Mouse (Mus musculus): ENCODE data around the gene Rnf213. TPM values are rescaled to one million over a fixed set of nuclear protein-coding genes. Genes with fewer than 3 reads are reported as not detected.
A peak's percentile ranks its signal among the peaks of the same experiment; 100 is the strongest.

Gene Rnf213
- polyA plus RNA-seq, 1 experiment from 2014 or later, result 3.2 TPM

- no peaks in the 10 kb centered on the region for H3K36me3 ChIP-seq (ENCODE audit: control insufficient read depth, insufficient read depth, low read length)
- DNase-seq (no peak), ATAC-seq (ENCODE audit: low FRiP score, low TSS enrichment) (no peak)
- WGBS, result 86% methylated on average over 10 of the region's 10 CpGs
- no peak overlapping the region for H3K4me3 ChIP-seq (replicated peaks; ENCODE audit: low read depth, low read length)
- H3K4me2 ChIP-seq (ENCODE audit: low read length), result no peak overlapping the region
- no peak overlapping the region for H3K9ac ChIP-seq (replicated peaks; ENCODE audit: low read length)
- H3K9me3 ChIP-seq (ENCODE audit: control insufficient read depth, low read length), result no peaks in the 10 kb centered on the region
- no peaks in the 10 kb centered on the region for H3K27me3 ChIP-seq (ENCODE audit: control insufficient read depth, insufficient read depth, low read length)
- H3K27ac ChIP-seq (replicated peaks; ENCODE audit: low read depth, low read length), result no peak overlapping the region
- H3K4me1 ChIP-seq (ENCODE audit: control insufficient read depth, insufficient read depth, low read length), result 0 out of 2 replicates have a peak, but pooled peaks cover 12% of the 10 kb centered on the region
Measured at GRCm38 (mm10) chr11:119359089-119359488, 33.8 kb upstream of the Rnf213 start.

GRCm38 (mm10) chr11:119362769-119363533 lies 29.9 kb upstream of the Rnf213 start:
- ATAC-seq (ENCODE audit: low FRiP score, low TSS enrichment) (peak; percentile 43), DNase-seq (peak; percentile 21)
- Histone ChIP-seq H3K9ac (replicated peaks; ENCODE audit: low read length) (no peak overlapping the region; the same call in 1 of the 2 replicates), H3K36me3 (ENCODE audit: control insufficient read depth, insufficient read depth, low read length) (no peaks in the 10 kb centered on the region), H3K4me3 (replicated peaks; ENCODE audit: low read depth, low read length) (0 out of 2 replicates have a peak overlapping the region, but pooled peaks have one; percentile 7), H3K9me3 (ENCODE audit: control insufficient read depth, low read length) (no peaks in the 10 kb centered on the region; the same call in 1 of the 2 replicates), H3K27me3 (ENCODE audit: control insufficient read depth, insufficient read depth, low read length) (no peaks in the 10 kb centered on the region), H3K4me1 (ENCODE audit: control insufficient read depth, insufficient read depth, low read length) (0 out of 2 replicates have a peak, but pooled peaks cover 7% of the 10 kb centered on the region), H3K4me2 (ENCODE audit: low read length) (peak overlapping the region; percentile 37), H3K27ac (replicated peaks; ENCODE audit: low read depth, low read length) (no peak overlapping the region)
- WGBS, result 25% methylated on average over 11 of the region's 11 CpGs

- ATAC-seq (ENCODE audit: low FRiP score, low TSS enrichment) (peak; percentile 82), DNase-seq (peak; percentile 92)
- Histone ChIP-seq H3K4me3 (replicated peaks; ENCODE audit: low read depth, low read length) (0 out of 2 replicates have a peak overlapping the region, but pooled peaks have one; percentile 7), H3K27ac (replicated peaks; ENCODE audit: low read depth, low read length) (no peak overlapping the region), H3K4me2 (ENCODE audit: low read length) (peak overlapping the region; percentile 37), H3K4me1 (ENCODE audit: control insufficient read depth, insufficient read depth, low read length) (0 out of 2 replicates have a peak, but pooled peaks cover 7% of the 10 kb centered on the region), H3K9me3 (ENCODE audit: control insufficient read depth, low read length) (no peaks in the 10 kb centered on the region; the same call in 1 of the 2 replicates), H3K36me3 (ENCODE audit: control insufficient read depth, insufficient read depth, low read length) (no peaks in the 10 kb centered on the region), H3K27me3 (ENCODE audit: control insufficient read depth, insufficient read depth, low read length) (no peaks in the 10 kb centered on the region), H3K9ac (replicated peaks; ENCODE audit: low read length) (no peak overlapping the region; the same call in 1 of the 2 replicates)
- 28% methylated on average over 11 of the region's 11 CpGs for WGBS
Measured at GRCm38 (mm10) chr11:119363534-119364145, 29.3 kb upstream of the Rnf213 start.

- no peak for ATAC-seq (ENCODE audit: low FRiP score, low TSS enrichment)
- Histone ChIP-seq H3K27me3 (ENCODE audit: control insufficient read depth, insufficient read depth, low read length) (no peaks in the 10 kb centered on the region), H3K4me2 (ENCODE audit: low read length) (no peak overlapping the region), H3K9ac (replicated peaks; ENCODE audit: low read length) (no peak overlapping the region), H3K27ac (replicated peaks; ENCODE audit: low read depth, low read length) (no peak overlapping the region), H3K36me3 (ENCODE audit: control insufficient read depth, insufficient read depth, low read length) (no peaks in the 10 kb centered on the region), H3K4me1 (ENCODE audit: control insufficient read depth, insufficient read depth, low read length) (no peaks in the 10 kb centered on the region), H3K4me3 (replicated peaks; ENCODE audit: low read depth, low read length) (no peak overlapping the region), H3K9me3 (ENCODE audit: control insufficient read depth, low read length) (no peaks in the 10 kb centered on the region)
- no peak for DNase-seq
- 81% methylated on average over 6 of the region's 6 CpGs for WGBS
Measured at GRCm38 (mm10) chr11:119375425-119375824, 17.5 kb upstream of the Rnf213 start.

- Histone ChIP-seq H3K4me1 (ENCODE audit: control insufficient read depth, insufficient read depth, low read length) (no peaks in the 10 kb centered on the region), H3K36me3 (ENCODE audit: control insufficient read depth, insufficient read depth, low read length) (no peaks in the 10 kb centered on the region), H3K9me3 (ENCODE audit: control insufficient read depth, low read length) (no peaks in the 10 kb centered on the region), H3K9ac (replicated peaks; ENCODE audit: low read length) (no peak overlapping the region), H3K4me2 (ENCODE audit: low read length) (no peak overlapping the region), H3K27ac (replicated peaks; ENCODE audit: low read depth, low read length) (no peak overlapping the region), H3K4me3 (replicated peaks; ENCODE audit: low read depth, low read length) (no peak overlapping the region), H3K27me3 (ENCODE audit: control insufficient read depth, insufficient read depth, low read length) (no peaks in the 10 kb centered on the region)
- ATAC-seq (ENCODE audit: low FRiP score, low TSS enrichment) (no peak), DNase-seq (no peak)
- 95% methylated on average over 11 of the region's 11 CpGs for WGBS
Measured at GRCm38 (mm10) chr11:119377326-119377725, 15.6 kb upstream of the Rnf213 start.

- DNase-seq (no peak), ATAC-seq (ENCODE audit: low FRiP score, low TSS enrichment) (no peak)
- Histone ChIP-seq H3K27ac (replicated peaks; ENCODE audit: low read depth, low read length) (no peak overlapping the region), H3K27me3 (ENCODE audit: control insufficient read depth, insufficient read depth, low read length) (no peaks in the 10 kb centered on the region), H3K4me1 (ENCODE audit: control insufficient read depth, insufficient read depth, low read length) (no peaks in the 10 kb centered on the region), H3K4me2 (ENCODE audit: low read length) (no peak overlapping the region), H3K9ac (replicated peaks; ENCODE audit: low read length) (no peak overlapping the region), H3K4me3 (replicated peaks; ENCODE audit: low read depth, low read length) (no peak overlapping the region), H3K36me3 (ENCODE audit: control insufficient read depth, insufficient read depth, low read length) (no peaks in the 10 kb centered on the region), H3K9me3 (ENCODE audit: control insufficient read depth, low read length) (no peaks in the 10 kb centered on the region)
- 96% methylated on average over 1 of the region's 1 CpGs for WGBS
Measured at GRCm38 (mm10) chr11:119378551-119378950, 14.3 kb upstream of the Rnf213 start.

- ATAC-seq (ENCODE audit: low FRiP score, low TSS enrichment) (no peak), DNase-seq (no peak)
- Histone ChIP-seq H3K4me3 (replicated peaks; ENCODE audit: low read depth, low read length) (no peak overlapping the region), H3K36me3 (ENCODE audit: control insufficient read depth, insufficient read depth, low read length) (no peaks in the 10 kb centered on the region), H3K4me2 (ENCODE audit: low read length) (no peak overlapping the region), H3K27me3 (ENCODE audit: control insufficient read depth, insufficient read depth, low read length) (no peaks in the 10 kb centered on the region), H3K4me1 (ENCODE audit: control insufficient read depth, insufficient read depth, low read length) (no peaks in the 10 kb centered on the region), H3K9ac (replicated peaks; ENCODE audit: low read length) (no peak overlapping the region), H3K27ac (replicated peaks; ENCODE audit: low read depth, low read length) (no peak overlapping the region), H3K9me3 (ENCODE audit: control insufficient read depth, low read length) (no peaks in the 10 kb centered on the region)
- 89% methylated on average over 9 of the region's 9 CpGs for WGBS
Measured at GRCm38 (mm10) chr11:119381631-119382337, 11.1 kb upstream of the Rnf213 start.

GRCm38 (mm10) chr11:119382338-119382850 lies 10.5 kb upstream of the Rnf213 start:
- WGBS, result 79% methylated on average over 6 of the region's 6 CpGs
- H3K9ac ChIP-seq (replicated peaks; ENCODE audit: low read length), result no peak overlapping the region
- no peak overlapping the region for H3K4me3 ChIP-seq (replicated peaks; ENCODE audit: low read depth, low read length)
- DNase-seq (no peak), ATAC-seq (ENCODE audit: low FRiP score, low TSS enrichment) (no peak)
- no peaks in the 10 kb centered on the region for H3K36me3 ChIP-seq (ENCODE audit: control insufficient read depth, insufficient read depth, low read length)
- no peaks in the 10 kb centered on the region for H3K9me3 ChIP-seq (ENCODE audit: control insufficient read depth, low read length)
- no peaks in the 10 kb centered on the region for H3K27me3 ChIP-seq (ENCODE audit: control insufficient read depth, insufficient read depth, low read length)
- no peak overlapping the region for H3K27ac ChIP-seq (replicated peaks; ENCODE audit: low read depth, low read length)
- no peak overlapping the region for H3K4me2 ChIP-seq (ENCODE audit: low read length)
- H3K4me1 ChIP-seq (ENCODE audit: control insufficient read depth, insufficient read depth, low read length), result no peaks in the 10 kb centered on the region
